Mouse (Mus musculus): Measurements from ENCODE around the gene E2f3. TPM values are rescaled to one million over a fixed set of nuclear protein-coding genes. Genes with fewer than 3 reads are reported as not detected.

E2f3 gene
- total and polyA plus RNA-seq, 3 experiments = 2.6 to 6.2 (median 6.2) TPM

DNA sequence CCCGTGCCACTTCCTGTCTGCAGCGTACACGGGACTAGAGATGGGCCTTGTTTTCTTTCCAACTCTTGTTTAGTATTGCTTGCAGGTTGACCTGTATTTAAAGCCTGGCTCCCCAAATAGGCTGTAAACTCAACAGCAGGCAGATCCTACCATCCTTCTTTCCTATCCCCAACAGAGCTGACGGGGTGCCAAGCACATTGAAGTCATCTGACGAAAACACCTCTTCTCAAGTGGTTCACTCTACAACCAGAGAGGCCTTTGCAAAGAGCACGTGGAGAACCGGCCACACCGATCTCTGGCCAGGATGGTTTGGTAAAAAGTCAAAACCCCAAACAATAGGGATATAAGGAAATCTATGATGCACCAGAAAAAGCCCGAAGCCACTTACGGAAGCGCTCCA is 8.5 kb downstream of the E2f3 start:
- Histone ChIP-seq H3K4me3 (no peak overlapping the region), H3K27me3 (ENCODE audit: control insufficient read depth, insufficient read depth, low read length) (no peaks in the 10 kb centered on the region), H3K4me1 (ENCODE audit: control insufficient read depth, insufficient read depth, low read length) (peaks cover 4% of the 10 kb centered on the region), H3K79me2 (replicated peaks; ENCODE audit: control insufficient read depth, insufficient read depth, low read length) (peaks cover 2% of the 10 kb centered on the region), H3K27ac (no peak overlapping the region), H3K9ac (ENCODE audit: low read depth, low read length) (no peak overlapping the region), H3K36me3 (ENCODE audit: control insufficient read depth, insufficient read depth, low read length) (no peaks in the 10 kb centered on the region)
- intact Hi-C loops (cut with DNase I) = loop anchor here (5.0 kb wide), 1 partner anchor 55 kb away; no protein-coding TSS in a partner anchor
- TF ChIP-seq POLR2A (IDR thresholded peaks at IDR 0.05; ENCODE audit: insufficient read depth, low read depth, low read length) (no peak), CTCF (IDR thresholded peaks at IDR 0.05) (no peak), EP300 (IDR thresholded peaks at IDR 0.05; ENCODE audit: insufficient read depth, low read depth, low read length) (no peak)
- no peak for DNase-seq
- WGBS = 77% methylated on average over 11 of the region's 11 CpGs

DNA sequence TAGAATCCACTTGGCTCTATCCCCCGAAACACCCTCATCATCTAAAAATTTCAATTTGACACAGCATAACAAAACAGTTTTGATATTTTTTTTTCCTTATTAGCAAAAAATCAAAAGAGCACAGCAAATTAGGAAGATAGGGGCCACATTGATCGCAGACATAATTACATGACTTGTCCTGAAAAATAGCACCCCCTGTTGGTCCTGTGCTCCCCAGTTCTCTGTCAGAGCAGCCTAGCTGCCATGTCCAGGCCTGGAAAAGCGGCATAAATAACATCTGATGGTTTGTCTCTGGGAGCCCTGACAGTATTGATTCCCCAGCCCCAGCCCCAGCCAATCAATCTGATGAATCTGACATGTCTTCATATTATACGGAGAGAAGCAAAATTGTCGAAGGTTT is 11.8 kb downstream of the E2f3 start:
- H3K27me3 ChIP-seq (ENCODE audit: control insufficient read depth, insufficient read depth, low read length) = no peaks in the 10 kb centered on the region
- no peak overlapping the region for H3K27ac ChIP-seq
- intact Hi-C loops (cut with DNase I) = no loop called here
- H3K36me3 ChIP-seq (ENCODE audit: control insufficient read depth, insufficient read depth, low read length) = no peaks in the 10 kb centered on the region
- H3K79me2 ChIP-seq (replicated peaks; ENCODE audit: control insufficient read depth, insufficient read depth, low read length) = peaks cover 2% of the 10 kb centered on the region
- H3K4me3 ChIP-seq = no peak overlapping the region
- no peak for DNase-seq
- H3K9ac ChIP-seq (ENCODE audit: low read depth, low read length) = no peak overlapping the region
- peak; percentile 64 for TF ChIP-seq CTCF (IDR thresholded peaks at IDR 0.05)
- TF ChIP-seq POLR2A (IDR thresholded peaks at IDR 0.05; ENCODE audit: insufficient read depth, low read depth, low read length) = no peak
- TF ChIP-seq EP300 (IDR thresholded peaks at IDR 0.05; ENCODE audit: insufficient read depth, low read depth, low read length) = no peak
- peaks cover 4% of the 10 kb centered on the region; the same call in 1 of the 2 replicates for H3K4me1 ChIP-seq (ENCODE audit: control insufficient read depth, insufficient read depth, low read length)
- WGBS = 91% methylated on average over 5 of the region's 5 CpGs

DNA sequence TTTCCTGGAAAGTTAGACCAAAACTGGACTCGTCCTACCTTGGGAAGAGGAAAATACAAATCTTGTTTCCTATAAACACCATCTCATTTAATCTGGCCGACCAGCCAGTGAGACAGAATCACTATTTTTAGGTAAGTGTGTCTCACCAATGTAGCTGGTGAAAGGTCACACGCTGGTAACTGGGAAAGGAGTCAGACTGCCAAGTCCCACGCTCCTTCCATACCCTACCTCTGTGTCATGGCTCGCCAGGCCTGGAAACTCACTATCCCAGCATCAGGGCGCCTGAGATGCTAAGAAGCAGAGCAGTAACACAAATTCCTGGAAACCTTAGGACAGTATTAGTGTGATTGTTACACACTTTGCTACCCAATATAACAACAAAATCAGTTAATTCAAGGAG is 12.3 kb downstream of the E2f3 start:
- TF ChIP-seq CTCF (IDR thresholded peaks at IDR 0.05) (no peak), EP300 (IDR thresholded peaks at IDR 0.05; ENCODE audit: insufficient read depth, low read depth, low read length) (no peak), POLR2A (IDR thresholded peaks at IDR 0.05; ENCODE audit: insufficient read depth, low read depth, low read length) (no peak)
- Histone ChIP-seq H3K36me3 (ENCODE audit: control insufficient read depth, insufficient read depth, low read length) (no peaks in the 10 kb centered on the region), H3K4me3 (no peak overlapping the region), H3K27ac (no peak overlapping the region), H3K27me3 (ENCODE audit: control insufficient read depth, insufficient read depth, low read length) (no peaks in the 10 kb centered on the region), H3K9ac (ENCODE audit: low read depth, low read length) (no peak overlapping the region), H3K79me2 (replicated peaks; ENCODE audit: control insufficient read depth, insufficient read depth, low read length) (peaks cover 3% of the 10 kb centered on the region), H3K4me1 (ENCODE audit: control insufficient read depth, insufficient read depth, low read length) (peaks cover under 1% of the 10 kb centered on the region; the same call in 1 of the 2 replicates)
- 66% methylated on average over 6 of the region's 6 CpGs for WGBS
- intact Hi-C loops (cut with DNase I) = no loop called here
- DNase-seq = no peak

DNA sequence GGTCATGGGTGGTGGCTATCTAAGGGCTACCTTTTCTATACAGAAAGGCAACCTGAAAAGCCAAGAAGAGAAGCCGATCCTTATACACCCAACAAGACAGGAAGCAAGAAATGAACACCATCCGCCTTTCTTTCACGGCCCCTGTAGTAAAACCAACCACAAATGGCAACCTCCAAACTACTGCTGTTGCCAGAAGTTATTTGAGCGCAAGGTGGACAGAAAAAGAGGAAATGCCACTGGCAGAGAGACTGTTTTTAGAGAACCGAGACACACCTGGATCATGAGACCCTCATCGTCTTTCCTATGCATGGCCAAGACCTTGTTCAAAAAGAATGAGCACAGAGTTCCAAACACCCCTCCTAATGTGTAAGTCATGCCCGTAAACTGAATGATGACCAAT is 15.5 kb downstream of the E2f3 start:
- TF ChIP-seq EP300 (IDR thresholded peaks at IDR 0.05; ENCODE audit: insufficient read depth, low read depth, low read length) (no peak), POLR2A (IDR thresholded peaks at IDR 0.05; ENCODE audit: insufficient read depth, low read depth, low read length) (no peak), CTCF (IDR thresholded peaks at IDR 0.05) (no peak)
- no peak overlapping the region for H3K27ac ChIP-seq
- DNase-seq = no peak
- H3K27me3 ChIP-seq (ENCODE audit: control insufficient read depth, insufficient read depth, low read length) = no peaks in the 10 kb centered on the region
- H3K79me2 ChIP-seq (replicated peaks; ENCODE audit: control insufficient read depth, insufficient read depth, low read length) = peaks cover 6% of the 10 kb centered on the region
- intact Hi-C loops (cut with DNase I) = no loop called here
- H3K9ac ChIP-seq (ENCODE audit: low read depth, low read length) = no peak overlapping the region
- H3K4me3 ChIP-seq = no peak overlapping the region
- 96% methylated on average over 7 of the region's 7 CpGs for WGBS
- no peaks in the 10 kb centered on the region for H3K4me1 ChIP-seq (ENCODE audit: control insufficient read depth, insufficient read depth, low read length)
- no peaks in the 10 kb centered on the region for H3K36me3 ChIP-seq (ENCODE audit: control insufficient read depth, insufficient read depth, low read length)

DNA sequence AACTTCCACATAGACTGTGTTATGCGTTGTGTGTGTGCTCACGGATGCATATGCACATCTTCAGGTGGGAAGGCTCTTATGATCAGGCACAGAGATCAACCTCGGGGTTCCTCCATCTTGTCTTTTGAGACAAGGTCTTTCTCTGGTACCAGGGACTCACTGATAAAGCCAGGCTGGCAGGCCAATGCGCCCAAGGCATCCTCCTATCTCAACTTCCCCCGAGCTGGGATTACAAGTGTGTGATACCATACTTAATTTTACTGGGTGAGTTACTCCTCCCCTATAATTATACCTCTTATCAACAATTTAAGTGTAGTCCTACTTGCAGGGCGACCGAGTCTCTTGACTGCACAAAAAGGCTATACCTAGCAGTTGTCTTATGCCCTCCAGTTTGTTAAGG is 17.2 kb downstream of the E2f3 start:
- peaks cover 6% of the 10 kb centered on the region for H3K79me2 ChIP-seq (replicated peaks; ENCODE audit: control insufficient read depth, insufficient read depth, low read length)
- TF ChIP-seq EP300 (IDR thresholded peaks at IDR 0.05; ENCODE audit: insufficient read depth, low read depth, low read length) (no peak), CTCF (IDR thresholded peaks at IDR 0.05) (no peak), POLR2A (IDR thresholded peaks at IDR 0.05; ENCODE audit: insufficient read depth, low read depth, low read length) (no peak)
- no peak overlapping the region for H3K4me3 ChIP-seq
- H3K36me3 ChIP-seq (ENCODE audit: control insufficient read depth, insufficient read depth, low read length) = no peaks in the 10 kb centered on the region
- H3K27me3 ChIP-seq (ENCODE audit: control insufficient read depth, insufficient read depth, low read length) = no peaks in the 10 kb centered on the region
- no peak overlapping the region for H3K27ac ChIP-seq
- no peak overlapping the region for H3K9ac ChIP-seq (ENCODE audit: low read depth, low read length)
- DNase-seq = no peak
- intact Hi-C loops (cut with DNase I) = no loop called here
- H3K4me1 ChIP-seq (ENCODE audit: control insufficient read depth, insufficient read depth, low read length) = no peaks in the 10 kb centered on the region
- WGBS = 77% methylated on average over 7 of the region's 7 CpGs

DNA sequence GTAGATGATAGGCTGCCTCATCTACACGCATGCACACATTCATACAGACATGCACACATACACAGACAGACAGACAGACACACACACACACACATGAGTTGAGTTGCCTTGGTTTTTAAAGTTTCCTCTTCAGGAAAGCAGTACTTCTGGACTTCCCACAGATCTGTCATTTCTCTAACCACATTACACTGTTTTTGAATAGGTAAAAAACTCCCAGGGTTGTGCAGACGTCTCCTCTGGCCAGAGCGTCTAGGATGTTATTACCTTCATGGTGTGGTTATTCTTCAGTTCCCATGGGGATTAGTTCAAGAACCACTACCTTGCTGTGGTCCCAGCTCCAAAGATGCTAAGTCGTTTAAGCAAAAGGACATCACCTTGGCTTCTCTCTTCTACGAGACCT is 18.5 kb downstream of the E2f3 start:
- Histone ChIP-seq H3K27ac (no peak overlapping the region), H3K27me3 (ENCODE audit: control insufficient read depth, insufficient read depth, low read length) (no peaks in the 10 kb centered on the region), H3K9ac (ENCODE audit: low read depth, low read length) (no peak overlapping the region), H3K4me3 (no peak overlapping the region), H3K36me3 (ENCODE audit: control insufficient read depth, insufficient read depth, low read length) (no peaks in the 10 kb centered on the region), H3K4me1 (ENCODE audit: control insufficient read depth, insufficient read depth, low read length) (no peaks in the 10 kb centered on the region), H3K79me2 (replicated peaks; ENCODE audit: control insufficient read depth, insufficient read depth, low read length) (peaks cover 6% of the 10 kb centered on the region)
- DNase-seq = no peak
- 86% methylated on average over 5 of the region's 5 CpGs for WGBS
- TF ChIP-seq EP300 (IDR thresholded peaks at IDR 0.05; ENCODE audit: insufficient read depth, low read depth, low read length) (no peak), POLR2A (IDR thresholded peaks at IDR 0.05; ENCODE audit: insufficient read depth, low read depth, low read length) (no peak), CTCF (IDR thresholded peaks at IDR 0.05) (no peak)
- intact Hi-C loops (cut with DNase I) = no loop called here
